Mouse (Mus musculus): Measurements from ENCODE around the gene 2310022A10Rik. TPM values are rescaled to one million over a fixed set of nuclear protein-coding genes. Genes with fewer than 3 reads are reported as not detected.

Gene 2310022A10Rik
- polyA plus RNA-seq, 1 experiment from 2014 or later = 35.8 TPM

DNA sequence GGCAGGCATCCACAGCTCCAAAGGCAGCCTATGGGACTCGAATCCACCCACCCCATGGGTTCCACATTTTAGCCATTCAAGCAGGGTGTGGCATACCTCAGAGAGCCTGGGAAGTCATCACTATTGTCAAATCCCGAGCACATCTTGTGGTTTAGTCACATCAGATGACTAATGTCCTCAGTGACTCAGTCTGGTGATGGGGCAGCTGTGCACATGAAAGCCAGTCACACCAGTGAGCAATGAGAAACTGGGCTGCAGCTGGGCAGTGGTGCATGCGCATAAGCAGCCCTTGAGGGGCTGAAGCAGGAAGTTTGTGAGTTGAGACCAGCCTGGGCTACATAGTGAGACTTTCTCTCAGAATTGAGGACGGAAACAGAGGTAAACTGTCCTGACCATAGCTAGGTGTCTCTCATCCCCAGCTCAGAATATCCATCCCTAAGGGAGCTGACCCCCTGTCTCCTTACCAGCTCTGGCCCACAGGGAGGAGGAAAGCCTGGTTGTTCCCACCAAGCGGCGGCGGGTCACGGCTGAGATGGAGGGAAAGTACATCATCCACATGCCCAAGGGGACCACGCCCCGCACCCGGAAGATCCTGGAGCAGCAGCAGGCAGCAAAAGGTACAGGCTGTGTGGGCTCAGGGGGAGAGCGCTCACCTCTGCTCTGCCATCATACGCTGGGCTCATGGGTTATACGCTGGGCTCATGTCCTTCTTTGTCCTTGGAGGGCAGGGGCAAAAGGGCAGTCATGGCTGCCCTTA, 21.3 kb downstream of the 2310022A10Rik start:
- no peaks in the 10 kb centered on the region for H3K9me3 ChIP-seq
- H3K4me3 ChIP-seq = no peak overlapping the region
- 90% methylated on average over 14 of the region's 14 CpGs for WGBS
- no peak for ATAC-seq (ENCODE audit: insufficient number of reproducible peaks, insufficient read depth, low FRiP score, low TSS enrichment)
- no peak overlapping the region for H3K9ac ChIP-seq
- H3K4me1 ChIP-seq = no peaks in the 10 kb centered on the region
- no peak overlapping the region for H3K27ac ChIP-seq
- no peak overlapping the region for H3K4me2 ChIP-seq (replicated peaks)
- H3K27me3 ChIP-seq = no peaks in the 10 kb centered on the region
- peaks cover 74% of the 10 kb centered on the region for H3K36me3 ChIP-seq

DNA sequence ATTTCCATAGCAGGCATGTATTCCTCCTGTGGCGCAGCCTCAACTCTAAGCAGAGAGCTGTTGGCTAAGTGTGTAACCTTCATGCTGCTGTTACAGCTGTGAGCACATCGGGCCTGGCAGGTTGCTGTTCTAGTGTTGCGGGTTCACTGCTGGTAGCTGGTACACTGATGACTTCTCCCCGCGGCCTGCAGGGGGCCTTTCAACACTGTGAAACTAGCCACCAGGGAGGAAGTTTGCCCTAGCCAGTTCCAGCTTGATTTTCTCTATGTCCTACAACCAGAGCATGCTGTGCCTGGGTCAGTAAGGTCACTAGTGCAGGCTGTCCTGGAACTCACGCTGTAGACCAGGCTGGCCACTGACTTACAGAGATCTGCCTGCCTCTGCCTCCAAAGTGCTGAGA, 23.9 kb downstream of the 2310022A10Rik start:
- Histone ChIP-seq H3K4me3 (no peak overlapping the region), H3K36me3 (peaks cover 78% of the 10 kb centered on the region), H3K9me3 (no peaks in the 10 kb centered on the region), H3K27me3 (no peaks in the 10 kb centered on the region), H3K27ac (no peak overlapping the region), H3K9ac (no peak overlapping the region), H3K4me2 (replicated peaks) (no peak overlapping the region), H3K4me1 (no peaks in the 10 kb centered on the region)
- WGBS = 73% methylated on average over 6 of the region's 6 CpGs
- no peak for ATAC-seq (ENCODE audit: insufficient number of reproducible peaks, insufficient read depth, low FRiP score, low TSS enrichment)

DNA sequence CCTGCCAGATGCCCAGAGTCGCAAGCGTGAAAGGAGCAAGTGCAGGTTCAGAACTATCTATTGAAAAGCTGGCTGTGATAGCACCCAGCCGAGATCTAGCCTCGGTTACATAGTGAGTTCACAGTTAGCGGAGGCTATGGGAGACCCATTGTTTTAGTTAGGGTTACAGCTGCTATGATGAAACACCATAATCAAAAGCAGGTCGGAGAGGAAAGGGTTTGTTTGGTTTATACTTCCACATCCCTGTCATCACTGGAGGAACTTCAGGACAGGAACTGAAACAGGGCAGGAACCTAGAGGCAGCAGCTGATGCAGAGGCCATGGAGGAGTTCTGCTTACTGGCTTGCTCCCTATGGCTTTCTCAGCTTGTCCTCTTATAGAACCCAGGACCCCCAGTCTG, 24.6 kb downstream of the 2310022A10Rik start:
- whole genome bisulfite sequencing = 88% methylated on average over 6 of the region's 6 CpGs

DNA sequence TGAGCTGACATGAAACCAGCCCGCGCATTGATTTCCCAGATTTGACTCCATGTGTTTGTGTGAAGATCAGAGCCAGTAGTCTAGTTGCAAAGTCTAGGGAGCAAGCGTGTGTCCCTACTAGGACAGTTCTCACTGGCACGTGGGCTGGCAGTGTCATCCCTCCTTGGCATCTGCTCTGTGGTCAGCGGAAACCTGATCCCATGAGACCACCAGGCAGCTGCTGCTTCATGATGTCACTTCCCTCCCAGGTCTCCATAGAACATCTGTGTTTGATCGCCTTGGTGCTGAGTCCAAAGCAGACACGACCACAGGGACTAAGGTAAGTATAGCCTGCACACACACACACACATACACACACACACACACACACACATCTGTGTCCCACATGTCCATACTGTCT, 25.4 kb downstream of the 2310022A10Rik start:
- 51% methylated on average over 7 of the region's 7 CpGs for WGBS
- Histone ChIP-seq H3K27ac (no peak overlapping the region), H3K27me3 (no peaks in the 10 kb centered on the region), H3K9me3 (no peaks in the 10 kb centered on the region), H3K4me2 (replicated peaks) (no peak overlapping the region), H3K9ac (no peak overlapping the region), H3K4me1 (no peaks in the 10 kb centered on the region), H3K4me3 (no peak overlapping the region), H3K36me3 (peaks cover 84% of the 10 kb centered on the region)
- no peak for ATAC-seq (ENCODE audit: insufficient number of reproducible peaks, insufficient read depth, low FRiP score, low TSS enrichment)

More for the DNA sequence above, 24.6 kb downstream of the 2310022A10Rik start:
- no peak overlapping the region for H3K9ac ChIP-seq
- H3K4me3 ChIP-seq = no peak overlapping the region
- no peak for ATAC-seq (ENCODE audit: insufficient number of reproducible peaks, insufficient read depth, low FRiP score, low TSS enrichment)
- no peak overlapping the region for H3K4me2 ChIP-seq (replicated peaks)
- H3K9me3 ChIP-seq = no peaks in the 10 kb centered on the region
- H3K4me1 ChIP-seq = no peaks in the 10 kb centered on the region
- no peak overlapping the region for H3K27ac ChIP-seq
- no peaks in the 10 kb centered on the region for H3K27me3 ChIP-seq
- peaks cover 78% of the 10 kb centered on the region for H3K36me3 ChIP-seq

DNA sequence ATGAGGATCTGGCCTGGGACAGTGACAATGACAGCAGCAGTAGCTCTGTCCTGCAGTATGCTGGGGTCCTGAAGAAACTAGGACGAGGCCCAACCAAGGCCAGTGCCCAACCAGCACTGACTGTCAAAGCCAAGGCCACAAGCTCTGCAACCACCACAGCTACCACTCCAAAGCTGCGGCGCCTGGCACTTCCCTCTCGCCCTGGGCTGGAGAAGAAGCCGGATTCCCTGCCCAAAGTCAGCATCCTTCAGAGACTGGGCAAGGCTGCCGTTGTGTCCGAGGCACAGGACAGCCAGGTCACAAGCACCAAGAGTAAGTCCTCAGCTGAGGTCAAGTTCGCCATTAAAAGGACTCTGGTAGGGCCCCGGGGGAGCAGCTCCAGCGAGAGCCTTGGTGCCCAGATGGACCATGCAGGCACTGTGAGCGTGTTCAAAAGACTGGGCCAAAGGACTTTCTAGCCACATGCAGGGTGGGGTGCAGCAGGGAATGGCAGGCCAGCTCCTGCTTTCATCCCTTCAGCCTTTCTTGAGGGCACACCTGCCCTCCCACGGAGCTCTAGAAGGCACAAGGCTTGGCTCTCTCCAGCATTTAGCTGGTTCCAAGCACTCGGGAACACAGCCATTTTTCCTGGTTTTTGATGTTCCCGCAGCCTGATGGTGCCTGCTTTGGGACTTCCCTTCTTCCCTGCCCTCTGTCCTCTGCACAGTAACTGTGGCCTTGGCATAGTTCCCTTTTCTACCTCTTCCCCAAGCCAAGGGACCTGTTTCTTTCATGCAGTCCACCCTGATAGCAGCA, 27.5 kb downstream of the 2310022A10Rik start:
- no peak for ATAC-seq (ENCODE audit: insufficient number of reproducible peaks, insufficient read depth, low FRiP score, low TSS enrichment)
- H3K4me1 ChIP-seq = no peaks in the 10 kb centered on the region
- no peak overlapping the region for H3K4me3 ChIP-seq
- H3K27me3 ChIP-seq = no peaks in the 10 kb centered on the region
- H3K9me3 ChIP-seq = no peaks in the 10 kb centered on the region
- H3K4me2 ChIP-seq (replicated peaks) = no peak overlapping the region
- no peak overlapping the region for H3K9ac ChIP-seq
- WGBS = 87% methylated on average over 14 of the region's 14 CpGs
- peaks cover 82% of the 10 kb centered on the region for H3K36me3 ChIP-seq
- no peak overlapping the region for H3K27ac ChIP-seq

DNA sequence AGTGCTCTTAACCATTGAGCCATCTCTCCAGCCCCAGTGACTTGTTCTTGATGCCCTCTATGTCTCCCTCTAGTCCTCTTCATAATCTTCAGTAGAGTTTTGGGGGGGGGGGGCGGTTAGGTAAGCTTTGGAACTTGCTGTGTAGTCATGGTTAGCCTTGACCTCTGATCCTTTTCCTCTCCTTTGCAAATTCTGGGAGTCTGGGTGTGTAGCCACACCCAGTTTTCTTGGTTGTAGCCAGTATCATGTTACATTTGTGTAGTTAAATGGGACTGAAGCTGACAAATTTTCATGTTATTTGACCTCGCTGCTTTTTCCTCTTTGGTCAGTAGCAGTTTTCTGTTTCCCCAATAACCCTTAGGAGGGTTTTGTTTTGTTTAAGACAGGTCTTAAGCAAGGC, 33.8 kb downstream of the 2310022A10Rik start:
- no peak for ATAC-seq (ENCODE audit: insufficient number of reproducible peaks, insufficient read depth, low FRiP score, low TSS enrichment)
- H3K27ac ChIP-seq = no peak overlapping the region
- H3K9me3 ChIP-seq = no peaks in the 10 kb centered on the region
- H3K9ac ChIP-seq = no peak overlapping the region
- no peak overlapping the region for H3K4me2 ChIP-seq (replicated peaks)
- peaks cover 26% of the 10 kb centered on the region for H3K36me3 ChIP-seq
- 53% methylated on average over 2 of the region's 2 CpGs for WGBS
- H3K27me3 ChIP-seq = no peaks in the 10 kb centered on the region
- H3K4me3 ChIP-seq = no peak overlapping the region
- no peaks in the 10 kb centered on the region for H3K4me1 ChIP-seq

DNA sequence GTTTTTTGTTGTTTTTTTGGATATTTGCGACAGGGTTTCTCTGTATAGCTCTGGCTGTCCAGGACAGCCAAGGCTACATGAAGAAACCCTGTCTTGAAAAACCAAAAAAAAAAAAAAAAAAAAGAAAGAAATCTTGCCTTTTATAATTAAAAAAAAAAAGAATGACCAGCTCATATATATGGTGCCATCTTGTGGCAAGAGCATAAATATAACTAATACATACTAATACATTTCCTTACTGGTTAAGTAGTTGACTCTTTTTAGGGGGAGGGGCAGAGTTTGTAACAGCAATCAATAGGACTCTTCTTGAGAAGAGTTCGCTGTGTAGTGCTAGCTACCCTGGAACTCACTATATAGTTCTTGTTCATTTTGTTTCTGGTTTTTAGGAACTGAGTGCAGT, 34.7 kb downstream of the 2310022A10Rik start:
- H3K4me3 ChIP-seq = no peak overlapping the region
- peaks cover 3% of the 10 kb centered on the region for H3K4me1 ChIP-seq
- no peak overlapping the region for H3K9ac ChIP-seq
- 90% methylated on average over 2 of the region's 2 CpGs for WGBS
- H3K27ac ChIP-seq = no peak overlapping the region
- no peaks in the 10 kb centered on the region for H3K27me3 ChIP-seq
- no peak for ATAC-seq (ENCODE audit: insufficient number of reproducible peaks, insufficient read depth, low FRiP score, low TSS enrichment)
- H3K4me2 ChIP-seq (replicated peaks) = no peak overlapping the region
- H3K9me3 ChIP-seq = no peaks in the 10 kb centered on the region
- peaks cover 17% of the 10 kb centered on the region; the same call in 1 of the 2 replicates for H3K36me3 ChIP-seq

DNA sequence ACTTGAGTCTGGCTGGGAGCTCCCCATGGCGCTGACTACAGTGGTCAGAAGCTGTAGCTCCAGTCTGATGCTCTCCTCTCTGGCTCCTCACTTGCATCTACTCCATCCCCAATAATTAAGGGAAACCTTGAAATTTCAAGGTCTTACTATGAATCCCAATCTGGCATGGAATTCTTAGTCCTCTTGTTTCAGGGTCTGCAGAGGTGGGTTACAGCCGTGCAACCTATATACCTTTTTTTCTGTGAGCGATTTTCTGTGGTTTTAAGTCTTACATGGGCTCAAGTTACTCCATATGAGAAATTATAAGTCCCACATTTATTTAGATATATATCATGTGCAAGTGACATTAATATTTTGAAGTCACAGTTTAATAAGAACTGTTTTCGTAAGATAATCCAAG, 37.1 kb downstream of the 2310022A10Rik start:
- ATAC-seq (ENCODE audit: insufficient number of reproducible peaks, insufficient read depth, low FRiP score, low TSS enrichment) = no peak
- Histone ChIP-seq H3K27me3 (no peaks in the 10 kb centered on the region), H3K9me3 (no peaks in the 10 kb centered on the region), H3K4me3 (no peak overlapping the region), H3K36me3 (peaks cover 6% of the 10 kb centered on the region), H3K4me2 (replicated peaks) (no peak overlapping the region), H3K27ac (no peak overlapping the region), H3K4me1 (peaks cover 10% of the 10 kb centered on the region), H3K9ac (no peak overlapping the region)
- WGBS = 91% methylated on average over 4 of the region's 4 CpGs

DNA sequence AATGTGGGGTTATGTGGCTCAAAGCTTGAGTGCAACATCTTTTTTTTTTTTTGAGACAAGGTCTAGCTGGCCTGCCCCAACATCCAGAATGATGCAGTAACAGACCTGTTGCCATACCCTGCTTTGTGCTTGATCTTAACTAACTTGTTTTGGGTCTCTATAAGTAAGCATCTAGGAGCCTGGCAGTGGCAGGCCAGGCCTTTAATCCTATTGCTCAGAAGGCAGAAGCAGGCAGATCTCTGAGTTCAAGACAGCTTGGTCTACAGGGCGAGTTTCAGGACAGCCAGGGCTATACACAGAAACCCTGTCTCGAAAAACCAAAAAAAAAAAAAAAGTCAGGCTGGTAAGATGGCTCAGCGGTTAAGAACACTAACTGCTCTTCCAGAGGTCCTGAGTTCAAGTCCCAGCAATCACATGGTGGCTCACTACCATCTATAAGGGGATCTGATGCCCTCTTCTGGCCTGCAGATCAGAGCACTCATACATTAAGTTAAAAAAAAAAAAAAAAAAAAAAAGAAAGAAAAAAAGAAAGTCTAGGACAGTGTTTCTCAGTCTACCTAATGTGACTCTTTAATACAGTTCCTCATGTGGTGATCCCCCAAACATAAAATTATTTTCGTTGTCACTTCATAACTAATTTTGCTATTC, 37.7 kb downstream of the 2310022A10Rik start:
- Histone ChIP-seq H3K4me3 (peak overlapping the region; percentile 78), H3K27me3 (no peaks in the 10 kb centered on the region), H3K36me3 (peaks cover 5% of the 10 kb centered on the region; the same call in 1 of the 2 replicates), H3K27ac (peak overlapping the region; percentile 98), H3K9ac (no peak overlapping the region), H3K4me2 (replicated peaks) (peak overlapping the region; percentile 74), H3K4me1 (peaks cover 10% of the 10 kb centered on the region), H3K9me3 (no peaks in the 10 kb centered on the region)
- ATAC-seq (ENCODE audit: insufficient number of reproducible peaks, insufficient read depth, low FRiP score, low TSS enrichment) = no peak
- 63% methylated on average over 4 of the region's 4 CpGs for WGBS

DNA sequence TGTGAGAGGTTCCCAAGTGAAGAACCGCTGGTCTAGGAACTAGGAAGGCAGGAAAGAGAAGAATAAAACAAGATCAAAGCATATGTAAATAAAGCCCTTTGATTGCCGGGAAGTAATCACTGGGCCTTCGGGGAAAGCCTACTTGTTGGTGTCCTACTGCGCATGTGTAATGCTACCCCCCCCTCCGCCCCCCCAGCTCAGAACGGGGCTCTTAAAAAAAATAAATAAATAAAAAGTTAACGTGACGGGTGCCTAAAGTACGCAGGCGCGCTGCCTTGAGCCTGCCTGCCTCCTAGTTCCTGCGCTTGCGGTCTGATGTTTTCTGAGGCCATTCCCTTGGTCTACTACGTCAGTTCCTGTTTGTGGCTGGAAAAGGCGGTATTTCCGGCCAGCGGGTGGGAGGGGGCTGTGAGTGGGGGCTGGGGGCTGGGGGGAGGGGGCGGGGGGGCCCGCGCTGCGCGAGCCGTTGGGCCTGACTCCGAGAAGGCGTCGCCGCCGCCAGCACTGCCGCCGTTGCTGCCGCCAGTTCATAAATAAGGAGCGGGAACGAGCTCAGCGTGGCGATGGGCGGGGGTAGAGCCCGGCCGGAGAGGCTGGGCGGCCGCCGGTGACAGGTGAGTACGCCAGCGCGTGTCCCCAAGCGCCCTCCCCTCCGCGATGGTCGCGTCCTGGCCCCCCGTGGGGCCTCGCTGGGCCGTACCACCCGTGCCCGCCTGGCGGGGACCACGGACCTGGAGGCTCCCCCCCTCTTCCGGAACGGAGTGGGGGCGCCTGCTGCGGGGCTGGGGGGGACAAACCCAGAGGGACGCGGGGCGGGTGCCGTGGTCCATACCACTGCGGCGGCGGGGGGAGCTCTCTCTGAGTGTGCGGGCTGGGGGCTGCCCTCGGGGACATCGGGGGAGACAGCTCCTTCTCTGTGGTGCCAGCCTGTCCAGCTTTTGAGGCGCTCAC, 38.5 kb downstream of the 2310022A10Rik start, which contains the start of gene Akt2:
Gene Akt2, plus strand, starts transcription at position 287 of the 951 bp plus-strand sequence.
- Histone ChIP-seq H3K4me2 (replicated peaks) (peak within 1 kb of the TSS; percentile 74), H3K36me3 (peaks cover 5% of the 10 kb centered on the region; the same call in 1 of the 2 replicates), H3K4me3 (peak within 1 kb of the TSS; percentile 78), H3K9ac (peak within 1 kb of the TSS; percentile 79), H3K27me3 (no peaks in the 10 kb centered on the region), H3K4me1 (peaks cover 12% of the 10 kb centered on the region), H3K9me3 (no peaks in the 10 kb centered on the region), H3K27ac (peak within 1 kb of the TSS; percentile 98)
- peak; percentile 93 for ATAC-seq (ENCODE audit: insufficient number of reproducible peaks, insufficient read depth, low FRiP score, low TSS enrichment)
- WGBS = under 1% methylated on average over 58 of the region's 71 CpGs
